Mouse (Mus musculus) kidney, adult 2 months (tissue): Measurements from ENCODE around the gene Zc3h18. TPM values are rescaled to one million over a fixed set of nuclear protein-coding genes. Genes with fewer than 3 reads are reported as not detected.

Experiments
- DNase-seq: peaks from one replicate; pipeline ENCODE4 v3.0.0; 2021
- H3K27ac ChIP-seq: fragments of 200-500 bp; 2 replicates; pipeline ENCODE4 v1.5.1; 2012; ENCODE audit warnings: low read depth, low read length, control low read depth, inconsistent platforms; ENCODE audit not compliant: insufficient read depth
- H3K27me3 ChIP-seq: fragments of 200-500 bp; replicated peaks from 2 replicates; pipeline ENCODE4 v1.6.1; 2012; ENCODE audit warnings: mild to moderate bottlenecking, moderate library complexity, low read length, inconsistent platforms; ENCODE audit not compliant: control insufficient read depth, insufficient read depth
- H3K36me3 ChIP-seq: fragments of 200-500 bp; 2 replicates; pipeline ENCODE4 v1.6.1; 2012; ENCODE audit warnings: mild to moderate bottlenecking, moderate library complexity, low read length, inconsistent platforms; ENCODE audit not compliant: control insufficient read depth, insufficient read depth
- H3K4me1 ChIP-seq: fragments of 200-500 bp; 2 replicates; pipeline ENCODE4 v1.6.1; 2011; ENCODE audit warnings: low read length; ENCODE audit not compliant: control insufficient read depth, insufficient read depth
- H3K4me3 ChIP-seq: fragments of 200-500 bp; 2 replicates; pipeline ENCODE4 v1.5.1; 2011; ENCODE audit warnings: mild to moderate bottlenecking, low read depth, low read length, control low read depth; ENCODE audit not compliant: insufficient read depth
- CTCF ChIP-seq: fragments of 200-500 bp; conservative IDR thresholded peaks from 2 replicates; pipeline ENCODE4 v1.5.1; 2011; ENCODE audit warnings: low read depth, mild to moderate bottlenecking, control low read depth, low read length, moderate library complexity, mixed read lengths; ENCODE audit not compliant: insufficient read depth, insufficient read length
- POLR2A ChIP-seq: fragments of 200-500 bp; IDR thresholded peaks from one replicate; pipeline ENCODE4 v1.6.1; 2011; ENCODE audit warnings: low read depth, low read length, control low read depth
- WGBS: fragments of 180-500 bp; shearing (Covaris S2); methylation state at CpG from one replicate; pipeline ENCODE4 v1.1.7; 2018; 5-methylcytosine and 5-hydroxymethylcytosine counted together
- polyA plus RNA-seq: library from polyadenylated mRNA; depleted of rRNA; stranded (reverse); fragments of >200 nt; gene quantifications from 2 replicates; pipeline ENCODE4 v1.2.3, GENCODE M21; 2012

Zc3h18 gene
- polyA plus RNA-seq, 1 experiment = 23.3 TPM

- no peak overlapping the region for H3K27ac ChIP-seq
- 79% methylated on average over 15 of the region's 15 CpGs for WGBS
- no peaks in the 10 kb centered on the region for H3K27me3 ChIP-seq
- TF ChIP-seq POLR2A = no peak
- no peak for TF ChIP-seq CTCF
- H3K36me3 ChIP-seq = no peaks in the 10 kb centered on the region
- no peak overlapping the region for H3K4me3 ChIP-seq
- H3K4me1 ChIP-seq = no peaks in the 10 kb centered on the region
- DNase-seq = no peak
These were observed 17.2 kb upstream of the Zc3h18 start for GRCm38 (mm10) chr8:122359111-122359775.

- Histone ChIP-seq H3K36me3 (no peaks in the 10 kb centered on the region), H3K4me1 (no peaks in the 10 kb centered on the region), H3K4me3 (no peak within 1 kb of the TSS), H3K27me3 (no peaks in the 10 kb centered on the region), H3K27ac (no peak within 1 kb of the TSS)
- WGBS = 67% methylated on average over 7 of the region's 7 CpGs
- DNase-seq = no peak
- no peak for TF ChIP-seq CTCF
- TF ChIP-seq POLR2A = no peak
These were observed 15.6 kb upstream of the Zc3h18 start, which contains the start of gene Trhr2 for GRCm38 (mm10) chr8:122360696-122361416. Gene Trhr2, minus strand, starts transcription at chr8:122360746.

GRCm38 (mm10) chr8:122362271-122362670, 14.1 kb upstream of the Zc3h18 start:
- no peak for DNase-seq
- Histone ChIP-seq H3K27ac (no peak overlapping the region), H3K4me1 (no peaks in the 10 kb centered on the region), H3K27me3 (no peaks in the 10 kb centered on the region), H3K36me3 (no peaks in the 10 kb centered on the region), H3K4me3 (no peak overlapping the region)
- TF ChIP-seq CTCF = no peak
- no peak for TF ChIP-seq POLR2A
- 58% methylated on average over 5 of the region's 5 CpGs for WGBS

- WGBS = 41% methylated on average over 7 of the region's 8 CpGs
- DNase-seq = no peak
- no peaks in the 10 kb centered on the region for H3K4me1 ChIP-seq
- H3K27me3 ChIP-seq = no peaks in the 10 kb centered on the region
- no peak overlapping the region for H3K27ac ChIP-seq
- H3K36me3 ChIP-seq = no peaks in the 10 kb centered on the region
- H3K4me3 ChIP-seq = no peak overlapping the region
- TF ChIP-seq CTCF (no peak), POLR2A (no peak)
These were observed 13.4 kb upstream of the Zc3h18 start for GRCm38 (mm10) chr8:122362967-122363366.

GRCm38 (mm10) chr8:122368494-122368893, 7.9 kb upstream of the Zc3h18 start:
- H3K27me3 ChIP-seq = no peaks in the 10 kb centered on the region
- no peak overlapping the region for H3K4me3 ChIP-seq
- no peak overlapping the region for H3K27ac ChIP-seq
- no peak for DNase-seq
- 80% methylated on average over 10 of the region's 10 CpGs for WGBS
- peaks cover 2% of the 10 kb centered on the region; the same call in 1 of the 2 replicates for H3K4me1 ChIP-seq
- H3K36me3 ChIP-seq = no peaks in the 10 kb centered on the region
- TF ChIP-seq CTCF = no peak
- TF ChIP-seq POLR2A = no peak

GRCm38 (mm10) chr8:122369665-122370064, 6.7 kb upstream of the Zc3h18 start:
- DNase-seq = peak; percentile 78
- no peak overlapping the region for H3K4me3 ChIP-seq
- TF ChIP-seq CTCF = peak; percentile 85
- no peak for TF ChIP-seq POLR2A
- WGBS = 8% methylated on average over 9 of the region's 9 CpGs
- H3K27me3 ChIP-seq = no peaks in the 10 kb centered on the region
- no peak overlapping the region for H3K27ac ChIP-seq
- H3K4me1 ChIP-seq = peaks cover 2% of the 10 kb centered on the region; the same call in 1 of the 2 replicates
- H3K36me3 ChIP-seq = no peaks in the 10 kb centered on the region

GRCm38 (mm10) chr8:122371706-122372105, 4.7 kb upstream of the Zc3h18 start:
- no peak overlapping the region for H3K27ac ChIP-seq

More at GRCm38 (mm10) chr8:122371706-122372105, 4.7 kb upstream of the Zc3h18 start:
- H3K36me3 ChIP-seq = no peaks in the 10 kb centered on the region
- WGBS = 68% methylated on average over 6 of the region's 6 CpGs
- TF ChIP-seq POLR2A (no peak), CTCF (no peak)
- no peak for DNase-seq
- no peaks in the 10 kb centered on the region for H3K27me3 ChIP-seq
- H3K4me3 ChIP-seq = no peak overlapping the region
- H3K4me1 ChIP-seq = peaks cover 2% of the 10 kb centered on the region; the same call in 1 of the 2 replicates
